Mouse (Mus musculus): ENCODE data around the gene Retn.
A peak's percentile ranks its signal among the peaks of the same experiment; 100 is the strongest.

The Retn gene

DNA sequence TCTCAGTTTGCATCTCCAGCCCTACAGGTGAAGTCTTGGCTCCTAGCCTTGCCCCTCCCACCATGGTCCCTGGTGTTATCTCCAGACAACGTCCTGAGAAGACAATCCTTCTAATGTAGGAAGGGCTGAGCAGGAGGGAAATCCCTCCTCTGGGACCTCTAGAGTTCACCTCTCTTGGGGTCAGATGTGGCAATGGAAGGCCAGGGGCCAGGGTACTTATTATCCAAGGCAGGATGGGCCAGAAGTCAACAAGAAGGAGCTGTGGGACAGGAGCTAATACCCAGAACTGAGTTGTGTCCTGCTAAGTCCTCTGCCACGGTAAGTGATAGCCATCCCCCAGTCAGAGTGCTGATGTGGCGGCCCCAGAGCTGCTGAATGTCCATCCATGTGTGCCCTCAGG lies at the start of gene Retn:
Gene Retn (plus strand): TSS at position 245 of the 400 bp plus-strand sequence.
- no peak for DNase-seq (ENCODE audit: low spot score)

GRCm38 (mm10) chr8:3606593-3606992 lies 49.0 kb upstream of the Retn start:
- peak; percentile 87 for DNase-seq (ENCODE audit: low spot score)

DNA sequence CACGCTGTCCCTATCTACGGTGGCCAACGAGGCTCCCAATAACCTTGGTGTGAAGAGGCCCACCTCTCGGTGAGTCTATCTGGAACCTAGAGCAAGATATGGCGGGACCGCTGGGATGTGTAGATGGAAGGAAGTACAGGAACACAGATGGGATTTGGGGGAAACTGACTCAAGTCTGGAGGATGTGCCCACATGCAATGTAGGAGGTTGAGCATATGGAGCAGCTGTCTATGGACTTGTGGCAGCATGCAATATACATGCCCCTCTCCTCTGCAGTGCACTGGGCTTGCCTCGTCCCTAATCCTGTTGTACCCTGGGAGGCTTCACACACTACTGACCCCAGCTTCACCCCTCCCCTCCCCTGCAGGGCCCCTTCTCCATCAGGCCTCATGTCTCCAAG lies 47.7 kb upstream of the Retn start:
- DNase-seq (ENCODE audit: low spot score) = no peak

DNA sequence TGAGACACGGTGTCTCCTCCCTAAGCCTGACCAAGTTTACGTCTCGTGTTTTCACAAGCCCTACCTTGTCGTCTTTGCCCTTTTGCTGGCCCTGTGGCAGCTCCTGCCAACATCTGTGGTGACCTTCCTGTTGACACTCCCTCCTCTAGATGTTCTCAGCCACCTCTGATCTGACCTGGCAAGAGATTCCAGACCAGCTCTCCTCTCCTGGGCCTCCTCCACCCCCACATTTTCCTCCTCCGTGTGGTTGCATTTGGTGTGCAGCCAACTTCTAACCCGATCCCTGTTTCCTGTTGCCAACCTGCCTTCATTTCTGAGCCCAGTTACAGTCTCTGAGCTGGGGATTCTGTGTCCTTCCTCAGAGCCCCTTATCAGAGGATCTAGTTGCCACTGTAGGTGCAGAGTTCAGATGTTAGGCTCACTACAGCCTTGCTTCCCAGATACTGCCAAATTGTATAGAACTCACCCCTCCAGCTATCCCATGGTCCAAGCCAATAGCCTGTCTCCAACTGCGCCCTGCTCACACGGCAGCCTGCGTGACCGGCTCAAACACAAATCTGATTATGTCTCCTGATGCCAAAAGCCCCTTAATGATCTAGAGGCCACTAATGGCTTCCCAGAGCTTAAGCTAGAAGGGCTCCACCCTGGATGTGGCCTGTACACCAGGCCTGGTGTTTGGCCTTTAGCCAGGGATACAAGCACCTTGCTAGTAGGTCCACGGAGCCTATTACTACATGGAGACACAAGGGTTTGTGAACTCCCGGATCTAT lies 46.3 kb upstream of the Retn start:
- DNase-seq (ENCODE audit: low spot score) = peak; percentile 93

DNA sequence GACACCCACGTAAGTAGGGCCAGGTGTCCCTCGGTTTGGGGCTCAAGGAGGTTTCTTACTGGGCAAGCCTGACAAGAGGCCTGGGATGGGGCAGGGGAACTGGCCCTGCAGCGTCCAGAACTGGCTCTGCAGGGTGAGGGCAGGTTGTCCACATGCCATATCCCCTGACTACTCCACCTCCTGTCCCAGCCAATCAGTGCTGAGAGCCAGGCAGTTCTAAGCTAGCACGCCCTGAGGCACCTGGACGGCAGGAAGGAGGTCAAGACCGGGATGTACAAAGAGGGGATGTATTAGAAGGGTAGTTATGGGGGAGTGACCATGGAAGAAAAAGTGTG lies 45.8 kb upstream of the Retn start:
- no peak for DNase-seq (ENCODE audit: low spot score)

DNA sequence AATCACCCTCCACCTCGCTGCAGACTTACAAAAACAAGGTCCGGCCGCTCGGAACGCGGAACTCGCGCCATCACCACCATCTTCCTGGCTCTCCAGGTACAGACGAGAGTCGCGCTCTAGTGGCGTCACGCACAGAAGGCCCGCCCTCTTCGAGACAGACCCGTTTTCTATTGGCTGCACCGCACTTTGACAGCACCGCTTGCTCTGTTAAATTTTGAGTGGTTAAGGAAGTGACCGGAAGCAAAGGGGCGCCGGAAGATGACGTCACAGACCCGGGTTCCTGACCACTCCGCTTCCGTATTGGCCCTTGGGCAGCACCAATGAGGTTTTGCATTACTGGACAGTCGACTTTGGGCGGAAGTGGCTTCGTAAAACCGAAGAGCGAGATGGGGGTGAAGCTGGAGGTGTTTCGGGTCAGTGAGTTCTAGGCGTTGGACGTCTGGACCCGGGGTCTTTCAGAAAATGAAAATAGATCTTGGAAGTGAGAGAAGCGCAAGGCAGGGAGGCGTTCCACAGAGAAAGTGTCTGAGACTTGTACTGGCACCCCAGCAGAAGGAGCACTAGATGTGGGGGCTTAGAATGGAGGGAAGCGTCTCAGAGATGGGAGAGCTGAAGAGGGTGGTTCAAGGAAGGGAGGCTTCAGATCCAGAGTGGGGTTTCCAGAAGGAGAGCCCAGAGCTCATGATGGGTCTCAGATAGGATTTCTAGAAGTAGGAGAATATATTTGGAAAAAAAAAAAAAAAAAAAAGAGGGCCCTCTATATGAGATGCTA lies 34.2 kb upstream of the Retn start, which contains the start of the genes Xab2 and Pet100:
Gene Xab2 (minus strand): TSS at position 118 of the 772 bp plus-strand sequence.
Gene Pet100 (plus strand): TSS at position 350 of the 772 bp plus-strand sequence.
- peak; percentile 100 for DNase-seq (ENCODE audit: low spot score)

- DNase-seq (ENCODE audit: low spot score) = no peak
Measured at GRCm38 (mm10) chr8:3622119-3622518, 33.5 kb upstream of the Retn start.

DNA sequence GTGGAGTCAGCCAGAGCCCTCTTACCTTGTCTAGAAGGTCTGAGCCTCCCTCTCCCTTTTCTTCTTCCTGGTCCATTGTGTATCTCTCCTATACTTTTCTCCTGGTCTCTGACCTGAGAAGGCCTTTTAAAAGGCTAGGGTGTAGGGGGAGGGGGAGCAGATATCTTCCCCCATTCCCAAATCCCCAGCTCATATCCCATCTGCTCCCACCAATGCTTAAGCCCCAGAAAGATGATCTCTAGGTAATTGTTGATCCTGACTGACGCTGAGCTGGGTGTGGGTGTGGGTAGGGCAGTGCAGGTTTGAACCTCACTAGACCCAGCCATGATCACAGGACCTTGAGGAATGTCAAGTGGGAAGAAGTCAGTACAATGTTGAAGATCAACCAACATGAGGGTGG lies 30.1 kb upstream of the Retn start, which contains the start of gene Pcp2:
Gene Pcp2 (minus strand): TSS at position 101 of the 400 bp plus-strand sequence.
- no peak for DNase-seq (ENCODE audit: low spot score)

GRCm38 (mm10) chr8:3626971-3627370 lies 28.6 kb upstream of the Retn start:
- DNase-seq (ENCODE audit: low spot score) = no peak

- no peak for DNase-seq (ENCODE audit: low spot score)
Measured at GRCm38 (mm10) chr8:3628014-3628413, 27.6 kb upstream of the Retn start.

DNA sequence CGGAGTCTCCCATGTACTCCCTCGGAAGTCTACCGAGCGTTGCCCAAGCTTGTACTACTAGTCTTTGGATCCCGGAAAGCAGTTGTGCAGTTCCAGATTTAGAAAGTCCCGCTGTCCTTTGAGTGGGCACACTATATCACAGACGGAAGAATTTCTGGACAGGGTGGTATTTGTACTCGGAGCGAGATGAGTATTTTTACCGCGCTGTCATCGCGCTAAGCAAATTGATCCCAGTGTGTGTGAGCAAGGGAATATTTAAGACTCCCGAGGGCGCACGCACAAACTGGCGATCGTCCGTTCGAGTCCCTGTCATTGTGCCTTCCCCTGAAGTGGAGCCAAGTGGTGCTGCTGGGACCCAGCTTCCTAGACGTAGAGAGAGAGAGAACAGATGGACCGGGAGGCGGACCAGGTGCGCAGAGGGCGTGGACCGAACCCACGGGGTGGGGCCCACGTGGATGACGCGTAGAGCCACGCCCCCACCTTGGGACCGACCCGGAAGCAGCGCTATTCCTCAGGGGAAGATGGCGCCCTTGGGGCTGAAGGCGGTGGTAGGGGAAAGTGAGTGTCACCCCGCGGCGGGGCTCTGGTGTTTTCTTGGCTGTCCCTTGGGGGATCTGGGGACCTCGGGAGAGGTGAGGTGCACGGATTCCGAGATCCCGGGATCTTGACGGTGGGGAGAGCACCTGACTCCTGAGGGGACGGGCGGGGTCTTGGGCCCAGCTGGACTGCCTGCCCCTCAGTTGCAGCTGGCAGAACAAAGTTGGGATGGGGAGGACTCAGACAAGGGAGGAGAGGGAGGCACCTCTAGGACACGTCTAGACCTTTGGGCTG lies 24.7 kb upstream of the Retn start, which contains the start of gene Stxbp2:
Gene Stxbp2 (plus strand): TSS at position 309 of the 831 bp plus-strand sequence.
- DNase-seq (ENCODE audit: low spot score) = peak; percentile 75

DNA sequence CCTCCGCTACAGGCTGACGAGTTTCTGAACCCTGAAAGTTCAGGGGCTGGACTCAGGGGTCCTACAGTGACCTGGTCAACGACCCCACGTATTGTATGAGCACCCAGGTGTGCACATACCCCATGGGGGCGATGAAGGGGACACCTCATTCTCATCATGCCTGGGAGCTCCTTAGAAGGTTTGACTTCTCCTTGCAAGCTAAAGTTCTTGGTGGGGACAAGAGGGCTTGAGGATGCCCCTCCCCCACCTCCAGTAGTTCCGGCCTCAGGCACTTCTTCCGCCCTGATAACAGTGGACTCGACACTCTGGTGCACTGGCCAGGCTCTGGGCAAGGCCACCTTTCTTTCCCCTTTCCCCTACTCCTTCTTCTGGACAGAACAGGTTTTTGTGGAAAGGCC lies 24.1 kb upstream of the Retn start:
- no peak for DNase-seq (ENCODE audit: low spot score)

DNA sequence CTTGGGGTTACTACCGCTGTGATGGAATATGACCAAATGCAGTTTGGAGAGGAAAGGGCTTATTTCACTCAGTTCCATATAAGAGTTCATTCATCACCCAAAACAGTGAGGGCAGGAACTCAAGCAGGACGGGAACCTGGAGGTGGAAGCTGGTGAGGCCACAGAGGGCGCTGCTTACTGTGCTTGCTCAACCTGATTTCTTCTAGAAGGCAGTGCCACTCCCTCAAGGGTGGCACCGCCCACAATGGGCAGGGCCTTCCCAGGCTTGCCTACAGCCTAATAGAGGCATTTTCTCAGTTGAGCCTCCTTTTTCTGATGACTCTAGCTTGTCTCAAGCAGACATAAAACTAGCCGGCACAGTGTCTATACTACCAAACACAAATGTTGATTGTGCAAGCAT lies 9.8 kb upstream of the Retn start:
- no peak for DNase-seq (ENCODE audit: low spot score)

DNA sequence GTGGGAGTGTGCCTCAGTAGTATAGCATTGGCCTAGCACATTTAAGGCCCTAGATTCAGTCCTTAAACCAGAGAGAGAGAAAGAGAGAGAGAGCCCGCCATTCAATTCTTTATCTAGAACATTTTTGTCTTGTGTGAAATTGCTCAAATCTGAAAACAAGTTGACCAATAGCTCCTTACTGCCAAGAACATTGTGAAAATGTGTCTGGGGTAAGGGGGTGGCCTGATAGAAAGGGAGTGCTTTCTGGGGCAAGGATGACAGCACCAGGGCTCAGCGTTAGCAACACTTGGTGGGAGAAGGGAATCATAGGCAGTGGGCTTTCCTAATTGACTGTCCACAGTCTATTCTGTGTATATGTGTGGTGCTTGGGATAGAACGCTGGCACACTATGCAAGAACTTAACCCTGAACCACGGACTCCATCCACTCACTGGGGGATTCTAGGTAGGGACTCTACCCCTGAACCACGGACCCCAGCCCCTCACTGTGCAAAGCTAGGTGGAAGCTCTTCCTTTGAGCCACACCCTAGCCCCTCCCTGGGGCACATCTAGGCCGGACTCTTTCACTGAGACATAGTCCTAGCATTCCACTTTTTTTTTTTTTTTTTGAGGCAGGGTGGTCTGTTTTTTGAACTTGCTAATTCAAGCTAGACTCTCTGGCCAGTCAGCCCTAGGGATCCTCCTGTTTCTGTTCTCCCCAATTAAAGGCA lies 8.6 kb upstream of the Retn start:
- DNase-seq (ENCODE audit: low spot score) = no peak

GRCm38 (mm10) chr8:3647561-3647960 lies 8.0 kb upstream of the Retn start:
- no peak for DNase-seq (ENCODE audit: low spot score)

DNA sequence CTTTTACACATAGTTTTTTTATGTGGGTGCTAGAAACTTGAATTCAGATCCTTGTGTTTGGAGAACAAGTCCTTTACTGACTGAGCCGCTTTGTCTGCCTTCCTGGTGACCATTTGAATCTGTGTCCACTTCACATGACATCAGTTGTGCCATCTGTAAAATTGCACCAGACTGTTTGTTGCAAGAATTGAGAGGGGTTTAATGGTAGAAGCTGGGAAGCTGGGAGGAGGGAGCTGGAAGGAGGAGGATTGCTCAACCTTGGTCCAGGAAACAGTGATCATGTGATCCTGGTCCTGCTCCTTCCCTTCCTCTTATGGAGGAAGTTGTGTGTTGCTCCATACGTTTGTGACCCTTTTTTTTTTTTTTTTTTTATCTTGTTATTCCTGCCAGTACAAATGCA lies 7.3 kb upstream of the Retn start:
- DNase-seq (ENCODE audit: low spot score) = no peak

DNA sequence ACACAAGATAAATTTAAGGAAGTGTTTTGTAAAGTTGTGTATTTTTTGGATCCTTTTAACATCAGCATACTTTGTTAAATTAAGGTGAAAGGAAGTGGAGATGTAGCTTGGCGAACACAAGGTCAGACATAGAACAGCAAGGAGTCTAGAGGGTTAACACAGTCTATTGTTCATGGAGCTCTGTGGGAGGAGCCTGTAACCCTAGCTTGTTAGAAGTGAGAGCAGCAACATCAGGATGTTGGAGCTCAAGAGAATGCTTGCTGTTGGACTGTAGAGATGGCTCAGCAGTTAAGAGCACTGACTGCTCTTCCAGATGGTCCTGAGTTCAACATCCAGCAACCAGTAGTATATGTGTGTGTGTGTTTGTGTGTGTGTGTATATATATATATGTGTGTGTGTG lies 6.6 kb upstream of the Retn start:
- DNase-seq (ENCODE audit: low spot score) = no peak

DNA sequence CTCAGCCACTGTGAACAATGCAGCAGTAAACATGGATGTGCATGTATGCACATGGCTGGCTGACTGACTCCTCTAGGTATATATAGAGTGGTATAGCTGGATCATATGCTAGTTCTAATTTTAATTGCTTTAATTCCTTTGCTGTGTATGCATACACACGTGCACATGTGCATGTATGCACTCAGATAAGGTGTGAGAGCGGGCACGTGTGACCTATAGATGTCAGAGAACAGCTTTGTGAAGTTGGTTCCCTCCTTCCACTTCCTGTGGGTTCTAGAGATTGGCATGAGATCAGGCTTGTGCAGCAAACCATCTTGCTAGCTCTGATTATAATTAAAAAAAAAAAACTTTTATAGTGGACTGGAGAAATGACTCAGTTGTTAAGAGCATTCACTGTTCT lies 2.7 kb upstream of the Retn start:
- no peak for DNase-seq (ENCODE audit: low spot score)

DNA sequence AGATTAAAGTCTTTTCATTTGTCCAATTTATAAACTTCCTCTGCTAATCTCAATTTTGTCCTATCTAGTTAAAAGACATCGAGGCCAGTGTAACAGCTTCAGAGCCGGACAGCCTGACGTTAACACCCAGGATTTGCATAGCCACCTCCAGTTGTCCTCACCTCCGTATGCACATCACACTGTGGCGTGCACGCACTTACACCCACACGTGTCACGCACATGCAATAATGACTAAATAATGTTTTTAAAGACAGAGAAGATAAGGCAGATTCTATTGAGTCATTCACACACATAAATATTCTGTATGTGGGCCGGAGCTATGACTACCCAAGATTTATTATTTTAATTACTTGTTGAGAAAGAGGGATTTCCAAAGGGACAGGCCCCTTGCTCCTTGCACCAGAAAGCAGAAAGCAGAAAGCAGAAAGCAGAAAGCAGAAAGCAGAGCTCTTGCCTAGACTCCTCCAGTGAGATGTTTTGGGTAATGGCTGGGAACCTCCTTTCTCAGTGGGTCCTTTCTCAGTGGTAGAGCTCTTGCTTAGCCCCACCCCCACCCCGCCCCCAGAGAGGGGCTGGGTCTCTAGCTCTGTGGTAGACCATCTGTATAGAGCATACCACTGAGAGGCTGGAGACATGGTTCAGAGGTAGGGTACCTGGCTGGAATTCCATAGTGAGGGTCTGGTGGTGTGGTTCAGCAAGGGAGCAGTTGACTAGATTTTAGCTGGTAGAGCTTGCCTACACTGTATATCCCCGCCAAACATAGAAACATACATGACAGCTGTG lies 653 bp upstream of the Retn start:
- DNase-seq (ENCODE audit: low spot score) = no peak

GRCm38 (mm10) chr8:3656725-3657381 lies 1.3 kb downstream of the Retn start:
- DNase-seq (ENCODE audit: low spot score) = peak; percentile 39
